Mouse (Mus musculus) cerebellum, postnatal 36 days (tissue): ENCODE measurements around the gene Vmn2r91.
"Not testable (repeated sequence)": the region's sequence is repeated elsewhere in the genome, so short reads cannot be mapped to it uniquely, and the experiment has no call there.

ENCODE experiments used
- DNase-seq, 2 experiments: peaks; one replicate each; pipeline ENCODE4 v3.0.0; 2021 to 2022; ENCODE audit warnings: mixed read lengths in 2 of 2

Vmn2r91 gene

GRCm38 (mm10) chr17:18084716-18085115, at the start of gene Vmn2r91:
Gene Vmn2r91 (plus strand): TSS chr17:18085016.
- not testable (repeated sequence) for DNase-seq

GRCm38 (mm10) chr17:18049124-18049523, 35.7 kb upstream of the Vmn2r91 start, which contains the start of gene Vmn2r124:
Gene Vmn2r124 (plus strand): TSS chr17:18049424.
- no peak for DNase-seq

- not testable (repeated sequence) for DNase-seq
Observed at GRCm38 (mm10) chr17:18095626-18096025, 10.8 kb downstream of the Vmn2r91 start.

- not testable (repeated sequence) for DNase-seq
Observed at GRCm38 (mm10) chr17:18102265-18102664, 17.4 kb downstream of the Vmn2r91 start.

- not testable (repeated sequence) for DNase-seq
Observed at GRCm38 (mm10) chr17:18151587-18151986, 66.8 kb downstream of the Vmn2r91 start, which contains the start of gene Vmn2r92. Gene Vmn2r92 (plus strand): TSS chr17:18151887.

GRCm38 (mm10) chr17:18161194-18161593, 76.4 kb downstream of the Vmn2r91 start:
- not testable (repeated sequence) for DNase-seq
